Mouse (Mus musculus) erythroblast, embryonic 14.5 days (primary cell): ENCODE measurements around the gene Tmem135. TPM values are rescaled to one million over a fixed set of nuclear protein-coding genes. Genes with fewer than 3 reads are reported as not detected.

Experiments used
- H3K27me3 ChIP-seq: 2 replicates; pipeline ENCODE4 v1.6.1; 2012; ENCODE audit warnings: inconsistent platforms; ENCODE audit not compliant: control insufficient read depth
- H3K36me3 ChIP-seq: 2 replicates; pipeline ENCODE4 v1.6.1; 2012; ENCODE audit warnings: mild to moderate bottlenecking, inconsistent platforms; ENCODE audit not compliant: control insufficient read depth
- H3K4me1 ChIP-seq: 2 replicates; pipeline ENCODE4 v1.6.1; 2012; ENCODE audit warnings: inconsistent platforms; ENCODE audit not compliant: control insufficient read depth
- H3K4me3 ChIP-seq: replicated peaks from 2 replicates; pipeline ENCODE3; 2012; ENCODE audit warnings: moderate library complexity, mild to moderate bottlenecking, inconsistent platforms
- H3K9me3 ChIP-seq: 2 replicates; pipeline ENCODE4 v1.6.1; 2012; ENCODE audit warnings: low read length, inconsistent platforms, mixed read lengths; ENCODE audit not compliant: control insufficient read depth
- GATA1 ChIP-seq: IDR thresholded peaks from 2 replicates; pipeline ENCODE4 v1.6.1; 2012; ENCODE audit warnings: low read length, inconsistent platforms, mixed read lengths
- TAL1 ChIP-seq: IDR thresholded peaks from 3 replicates; pipeline ENCODE4 v1.6.1; 2012; ENCODE audit warnings: low read length, inconsistent platforms, mixed read lengths
- polyA plus RNA-seq: library from polyadenylated mRNA; stranded (reverse); fragments of >175 nt; gene quantifications from 2 replicates; pipeline ENCODE4 v1.2.3, GENCODE M21; 2012

Gene Tmem135
- polyA plus RNA-seq, 1 experiment, result 0.68 TPM

DNA sequence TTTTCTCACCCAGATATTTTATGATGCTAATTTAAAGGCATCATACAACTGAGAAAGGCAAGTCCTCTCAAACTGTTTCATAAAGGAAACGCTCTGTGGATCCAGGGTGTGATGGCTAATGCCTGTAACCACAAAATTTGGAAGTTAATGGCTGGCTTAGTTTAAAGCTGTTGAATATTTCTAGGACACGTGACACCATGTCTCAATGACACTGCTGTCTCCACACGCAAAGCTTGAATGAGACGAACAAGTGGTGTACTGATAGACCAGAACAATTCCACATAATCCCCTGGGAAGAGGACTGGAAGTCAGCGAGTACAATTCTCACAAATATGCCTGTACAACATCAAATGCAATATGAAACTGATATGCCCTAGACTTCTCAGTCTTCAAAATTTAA is 200.9 kb downstream of the Tmem135 start:
- Histone ChIP-seq H3K27me3 (no peaks in the 10 kb centered on the region), H3K4me3 (no peak overlapping the region), H3K4me1 (peaks cover 11% of the 10 kb centered on the region), H3K9me3 (no peaks in the 10 kb centered on the region), H3K36me3 (no peaks in the 10 kb centered on the region)
- no peak for TF ChIP-seq GATA1
- no peak for TF ChIP-seq TAL1

DNA sequence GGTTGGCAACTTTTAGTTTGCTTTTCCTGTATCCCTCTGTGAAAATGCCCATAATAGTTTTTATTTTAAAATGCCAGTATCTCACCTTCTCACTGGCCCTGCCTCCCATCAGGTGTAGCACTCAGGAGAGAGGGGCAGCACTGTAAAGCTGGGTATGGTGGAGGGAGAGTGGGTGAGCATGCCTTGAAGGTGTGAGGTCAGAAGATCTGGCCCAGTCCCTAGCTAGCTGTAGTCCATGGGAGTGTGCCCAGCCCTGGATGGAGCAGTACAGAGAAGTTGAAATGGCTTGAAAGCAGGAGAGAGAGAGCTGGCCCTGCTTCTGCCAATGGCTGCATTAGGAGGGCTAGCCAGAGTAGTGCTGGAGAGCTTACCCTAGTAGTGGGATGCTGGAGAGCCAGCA is 202.1 kb downstream of the Tmem135 start:
- Histone ChIP-seq H3K4me1 (peaks cover 11% of the 10 kb centered on the region), H3K4me3 (no peak overlapping the region), H3K27me3 (no peaks in the 10 kb centered on the region), H3K36me3 (no peaks in the 10 kb centered on the region), H3K9me3 (no peaks in the 10 kb centered on the region)
- TF ChIP-seq TAL1 (no peak), GATA1 (no peak)

DNA sequence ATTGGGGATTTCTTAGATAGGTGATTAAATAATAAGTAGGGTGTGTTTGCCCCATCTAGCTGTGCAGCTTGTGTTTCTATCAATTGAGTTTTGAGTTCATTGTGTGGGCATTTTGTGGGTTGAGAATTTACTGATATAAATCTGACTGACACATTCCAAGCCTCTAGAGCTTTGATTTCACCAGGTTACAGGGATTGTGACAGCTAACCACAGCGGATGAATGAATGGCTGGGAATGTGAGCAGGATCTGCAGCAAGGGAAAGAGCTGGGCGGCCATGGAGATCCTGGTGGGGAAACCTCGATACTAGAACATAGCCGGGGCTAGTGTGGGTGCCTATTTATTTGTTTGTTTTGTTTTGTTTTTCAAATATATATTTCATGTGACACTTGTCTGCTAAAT is 205.5 kb downstream of the Tmem135 start:
- H3K4me3 ChIP-seq, result no peak overlapping the region
- no peaks in the 10 kb centered on the region for H3K4me1 ChIP-seq
- no peaks in the 10 kb centered on the region for H3K27me3 ChIP-seq
- no peaks in the 10 kb centered on the region for H3K36me3 ChIP-seq
- no peaks in the 10 kb centered on the region for H3K9me3 ChIP-seq
- no peak for TF ChIP-seq TAL1
- TF ChIP-seq GATA1, result no peak

DNA sequence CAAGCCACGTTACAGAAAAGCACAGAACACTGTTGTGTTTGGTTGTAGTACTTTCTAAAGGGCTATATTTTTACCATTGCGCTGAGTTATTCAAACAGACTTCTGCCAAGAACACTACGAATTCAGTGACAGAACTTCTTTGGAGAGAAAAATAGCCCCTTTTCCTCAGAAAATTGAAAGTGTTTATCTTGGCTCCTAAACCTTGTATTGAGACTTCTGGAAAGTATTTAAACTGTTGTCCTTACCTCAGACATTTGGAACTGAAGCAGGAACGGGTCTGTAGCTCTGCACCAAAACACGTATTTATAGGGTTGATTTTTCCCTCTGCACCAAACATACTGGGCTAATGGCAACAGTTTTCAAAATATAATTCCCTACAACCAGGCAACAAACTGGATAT is 210.6 kb downstream of the Tmem135 start:
- Histone ChIP-seq H3K4me1 (no peaks in the 10 kb centered on the region), H3K4me3 (no peak overlapping the region), H3K36me3 (no peaks in the 10 kb centered on the region), H3K9me3 (no peaks in the 10 kb centered on the region), H3K27me3 (no peaks in the 10 kb centered on the region)
- no peak for TF ChIP-seq GATA1
- no peak for TF ChIP-seq TAL1

DNA sequence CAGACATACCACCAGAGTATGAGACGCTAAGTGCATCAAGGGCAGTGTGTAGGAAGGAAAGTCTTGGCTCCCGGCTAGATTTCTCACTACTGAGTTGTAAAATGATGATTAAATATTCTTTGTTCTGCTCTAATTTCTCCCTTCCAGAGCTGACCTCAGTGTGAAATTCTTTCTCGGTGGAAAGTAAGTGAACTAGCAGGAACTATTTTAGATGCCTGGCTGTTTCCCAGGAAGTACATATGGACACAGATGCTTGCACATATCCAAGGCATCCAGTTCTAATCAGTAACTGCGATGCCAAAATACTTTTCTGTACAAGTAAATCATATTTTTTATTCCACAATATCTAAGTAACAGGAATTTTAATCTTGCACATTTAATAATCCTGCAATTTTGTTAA is 220.1 kb downstream of the Tmem135 start:
- Histone ChIP-seq H3K4me1 (no peaks in the 10 kb centered on the region), H3K36me3 (no peaks in the 10 kb centered on the region)
- TF ChIP-seq TAL1 (no peak), GATA1 (no peak)

DNA sequence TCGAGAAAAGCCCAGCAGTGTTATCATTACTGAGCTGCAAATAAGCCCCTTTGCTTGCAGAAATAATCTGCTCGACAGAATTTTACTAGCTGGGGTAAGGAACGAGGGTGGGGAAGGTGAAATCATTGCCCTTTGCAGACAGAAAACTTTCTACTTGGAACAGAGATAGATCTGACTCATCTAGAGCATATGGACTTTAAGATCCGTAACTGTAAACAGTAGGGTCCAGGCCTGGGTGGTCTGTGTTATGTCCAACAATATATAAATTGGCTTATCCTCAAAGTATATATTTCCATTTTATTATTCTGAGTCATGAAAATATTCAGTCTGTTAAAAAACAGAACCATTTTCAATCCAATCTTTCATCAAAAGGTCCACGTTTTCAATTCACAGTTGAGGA is 221.1 kb downstream of the Tmem135 start:
- H3K4me3 ChIP-seq, result no peak overlapping the region
- TF ChIP-seq TAL1, result no peak
- TF ChIP-seq GATA1, result no peak
- H3K27me3 ChIP-seq, result no peaks in the 10 kb centered on the region
- H3K9me3 ChIP-seq, result no peaks in the 10 kb centered on the region
- H3K36me3 ChIP-seq, result no peaks in the 10 kb centered on the region
- no peaks in the 10 kb centered on the region for H3K4me1 ChIP-seq

More for the DNA sequence above, 220.1 kb downstream of the Tmem135 start:
- H3K27me3 ChIP-seq, result no peaks in the 10 kb centered on the region
- H3K4me3 ChIP-seq, result no peak overlapping the region
- H3K9me3 ChIP-seq, result no peaks in the 10 kb centered on the region

DNA sequence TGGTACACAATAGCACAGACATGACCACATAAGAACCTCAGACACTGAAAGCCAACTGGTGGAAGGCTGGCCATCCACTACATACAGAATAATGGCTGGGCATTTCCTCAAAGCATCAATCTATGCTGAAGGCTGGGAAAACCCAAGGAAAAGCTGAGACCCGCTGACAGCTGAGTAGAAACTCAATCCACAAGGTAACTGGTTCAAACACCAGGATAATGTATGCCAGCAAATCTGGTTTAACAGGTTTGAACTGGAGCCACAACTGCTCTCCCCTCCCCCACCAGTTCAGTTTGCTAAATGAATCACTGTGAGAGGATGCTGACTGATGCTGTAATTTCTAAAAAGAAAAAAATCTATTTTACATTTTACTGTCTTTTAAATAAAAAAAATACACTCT is 222.7 kb downstream of the Tmem135 start:
- Histone ChIP-seq H3K9me3 (no peaks in the 10 kb centered on the region), H3K36me3 (no peaks in the 10 kb centered on the region), H3K4me3 (no peak overlapping the region), H3K27me3 (no peaks in the 10 kb centered on the region), H3K4me1 (no peaks in the 10 kb centered on the region)
- TF ChIP-seq TAL1, result no peak
- TF ChIP-seq GATA1, result no peak

DNA sequence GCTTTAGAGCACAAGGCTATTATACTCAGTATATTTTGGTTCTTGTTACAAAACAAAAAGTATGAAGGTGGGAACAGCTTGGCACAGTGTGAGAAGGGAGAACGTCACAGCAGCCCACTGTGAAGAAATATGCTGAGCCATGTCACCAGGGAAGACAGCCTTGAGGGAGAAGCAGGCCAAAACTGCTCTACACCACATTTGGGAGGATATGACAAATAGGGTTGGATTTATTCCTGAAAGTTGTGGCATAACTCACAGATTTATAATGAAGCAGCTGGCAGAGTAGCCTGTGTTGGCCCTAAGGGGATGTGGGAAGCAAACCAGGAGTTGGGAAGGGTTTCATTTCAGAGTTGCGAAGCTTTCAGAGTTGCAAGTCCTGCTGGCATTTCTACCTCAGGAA is 225.4 kb downstream of the Tmem135 start:
- Histone ChIP-seq H3K4me3 (no peak overlapping the region), H3K4me1 (no peaks in the 10 kb centered on the region), H3K27me3 (no peaks in the 10 kb centered on the region), H3K36me3 (no peaks in the 10 kb centered on the region), H3K9me3 (no peaks in the 10 kb centered on the region)
- TF ChIP-seq TAL1 (no peak), GATA1 (no peak)

DNA sequence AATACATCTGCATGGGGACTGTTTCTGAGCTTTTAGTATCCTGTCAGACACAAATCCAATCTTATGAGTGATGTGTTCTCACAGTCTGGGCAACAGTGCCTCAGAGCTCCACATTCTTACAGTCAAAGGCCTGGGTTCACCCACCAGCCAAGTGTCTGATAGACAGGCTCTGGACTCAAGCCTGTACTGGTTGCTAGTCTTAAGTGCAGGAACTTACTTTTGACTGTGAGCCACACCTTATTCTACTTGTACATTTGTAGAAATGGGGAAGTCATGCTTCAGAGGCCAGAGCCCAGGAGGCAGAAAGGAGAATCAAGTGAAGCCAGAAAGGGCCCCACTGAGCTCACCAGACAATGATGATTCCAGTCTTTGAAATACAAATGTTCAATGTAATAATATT is 226.1 kb downstream of the Tmem135 start:
- H3K36me3 ChIP-seq, result no peaks in the 10 kb centered on the region
- no peaks in the 10 kb centered on the region for H3K9me3 ChIP-seq
- TF ChIP-seq GATA1 (no peak), TAL1 (no peak)
- no peak overlapping the region for H3K4me3 ChIP-seq
- no peaks in the 10 kb centered on the region for H3K27me3 ChIP-seq
- no peaks in the 10 kb centered on the region for H3K4me1 ChIP-seq

DNA sequence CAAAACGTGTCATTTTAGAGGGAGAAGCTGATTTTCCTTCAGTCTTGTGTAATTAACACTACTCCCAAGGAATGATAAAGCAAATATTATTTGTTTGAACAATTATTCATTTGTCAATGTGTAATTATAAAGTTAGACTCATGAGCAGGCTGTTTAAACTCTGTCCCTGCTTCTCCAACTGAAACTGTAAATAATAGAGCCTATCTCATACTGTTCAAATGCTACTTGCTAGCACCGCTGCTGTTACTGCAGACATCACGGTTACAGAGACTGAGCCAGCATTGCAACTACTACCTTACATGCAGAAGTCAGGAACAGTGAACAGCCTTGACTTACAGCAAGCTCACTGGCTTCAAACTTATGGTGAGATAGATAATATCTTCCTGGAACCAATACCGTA is 229.6 kb downstream of the Tmem135 start:
- Histone ChIP-seq H3K9me3 (no peaks in the 10 kb centered on the region), H3K4me1 (no peaks in the 10 kb centered on the region), H3K4me3 (no peak overlapping the region), H3K36me3 (no peaks in the 10 kb centered on the region), H3K27me3 (no peaks in the 10 kb centered on the region)
- no peak for TF ChIP-seq GATA1
- TF ChIP-seq TAL1, result no peak
